Mouse (Mus musculus) gastrocnemius, adult 8-10 months (tissue): Measurements from ENCODE around the gene Nrf1. TPM values are rescaled to one million over a fixed set of nuclear protein-coding genes. Genes with fewer than 3 reads are reported as not detected.

Source experiments
- DNase-seq, 2 experiments: peaks; one replicate each; pipeline ENCODE4 v3.0.0; 2022; ENCODE audit warnings: low spot score in 2 of 2
- total RNA-seq, 4 experiments: library from RNA; stranded (reverse); gene quantifications; 2 replicates each; pipeline ENCODE4 v1.2.4; 2022

The Nrf1 gene
- total RNA-seq, 4 experiments from 2014 or later = 10.8 to 13.6 (median 11.7) TPM

- no peak for DNase-seq
These were observed 31.2 kb downstream of the Nrf1 start for GRCm38 (mm10) chr6:30078938-30079529.

- no peak for DNase-seq
These were observed 33.6 kb downstream of the Nrf1 start for GRCm38 (mm10) chr6:30081339-30081738.

DNA sequence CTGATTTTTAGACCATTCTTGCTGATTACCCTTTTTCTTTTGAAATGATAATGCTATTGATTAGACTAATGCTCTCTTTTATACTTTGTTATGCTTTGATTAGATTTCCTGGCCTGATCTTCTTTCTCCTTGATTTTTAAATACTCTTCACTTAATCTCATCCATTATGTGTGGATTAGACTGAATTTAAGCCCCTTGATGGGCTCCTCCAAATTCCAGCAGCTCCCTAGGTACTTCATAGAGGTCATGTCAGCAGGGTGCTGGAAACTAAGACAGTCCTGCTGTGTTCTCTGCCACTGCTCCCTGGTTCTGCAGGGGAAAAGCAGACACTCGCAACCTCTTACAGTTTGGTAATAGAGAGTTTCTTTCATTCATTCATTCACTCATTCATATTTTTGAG is 35.5 kb downstream of the Nrf1 start:
- no peak for DNase-seq

GRCm38 (mm10) chr6:30085351-30085750 is 37.6 kb downstream of the Nrf1 start:
- no peak for DNase-seq

DNA sequence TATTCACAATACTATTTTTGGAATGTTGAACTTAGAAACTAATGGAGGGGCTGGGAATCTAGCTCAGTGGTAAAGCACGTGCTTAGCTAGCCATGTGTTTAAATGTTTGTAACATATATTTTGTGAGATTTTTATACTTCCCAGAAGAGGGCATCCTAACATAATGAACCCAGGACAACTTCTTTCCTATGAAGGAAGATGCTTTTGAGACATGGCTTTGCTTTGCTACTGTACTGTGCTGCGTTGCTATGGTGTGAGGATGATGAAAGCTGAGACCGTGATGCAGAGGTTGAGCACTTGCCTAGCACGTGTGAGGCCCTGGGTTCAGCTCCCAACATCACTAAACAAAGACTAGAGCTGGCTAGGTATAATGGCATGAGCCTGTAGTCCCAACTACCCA is 43.4 kb downstream of the Nrf1 start:
- no peak for DNase-seq

GRCm38 (mm10) chr6:30092816-30093215 is 45.0 kb downstream of the Nrf1 start:
- DNase-seq = no peak

DNA sequence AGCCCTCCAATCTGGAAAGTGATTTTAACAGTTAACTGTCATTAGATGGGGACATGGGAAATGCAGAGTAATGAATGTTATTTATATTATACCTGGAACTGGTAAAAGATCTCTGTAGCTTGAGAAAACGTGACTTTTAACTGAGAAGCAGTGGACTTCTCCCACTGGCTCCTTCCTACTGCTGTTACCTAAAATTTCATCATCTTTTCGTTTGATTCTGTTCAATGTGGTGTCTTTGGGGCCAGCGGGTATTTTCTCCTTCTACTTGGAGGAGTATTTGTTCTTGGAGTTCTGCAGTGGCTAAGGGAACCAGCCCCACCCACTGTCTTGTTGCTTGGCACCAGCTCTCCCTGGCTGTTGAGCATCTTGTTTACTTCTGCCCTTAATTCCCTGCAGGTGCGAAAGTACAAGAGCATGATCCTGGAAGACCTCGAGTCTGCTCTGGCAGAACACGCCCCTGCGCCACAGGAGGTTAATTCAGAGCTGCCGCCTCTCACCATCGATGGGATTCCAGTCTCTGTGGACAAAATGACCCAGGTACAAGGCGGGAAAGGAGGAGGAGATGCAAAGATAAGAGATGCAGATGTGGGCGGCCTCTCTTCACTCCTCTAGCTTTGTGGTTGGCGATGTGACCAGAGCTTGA is 54.1 kb downstream of the Nrf1 start:
- DNase-seq = no peak

DNA sequence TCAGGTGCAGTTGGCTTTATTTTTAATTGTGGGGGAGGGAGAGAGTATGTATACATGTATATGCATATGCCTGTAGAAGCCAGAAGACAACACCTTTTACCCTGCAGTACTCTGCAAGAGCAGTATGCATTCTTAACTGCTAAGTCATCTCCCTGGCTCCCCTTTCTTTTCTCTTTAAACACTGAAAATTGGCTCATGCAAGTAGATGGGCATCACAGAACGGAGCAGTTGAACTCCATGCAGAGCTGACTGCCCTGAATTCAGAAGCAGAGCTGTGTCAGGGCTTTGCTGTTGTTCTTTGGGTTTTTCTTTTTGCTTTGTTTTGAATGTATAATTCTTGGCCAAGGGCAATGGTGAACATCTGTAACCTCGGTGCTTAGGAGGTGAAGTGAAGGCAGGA is 58.3 kb downstream of the Nrf1 start:
- no peak for DNase-seq

DNA sequence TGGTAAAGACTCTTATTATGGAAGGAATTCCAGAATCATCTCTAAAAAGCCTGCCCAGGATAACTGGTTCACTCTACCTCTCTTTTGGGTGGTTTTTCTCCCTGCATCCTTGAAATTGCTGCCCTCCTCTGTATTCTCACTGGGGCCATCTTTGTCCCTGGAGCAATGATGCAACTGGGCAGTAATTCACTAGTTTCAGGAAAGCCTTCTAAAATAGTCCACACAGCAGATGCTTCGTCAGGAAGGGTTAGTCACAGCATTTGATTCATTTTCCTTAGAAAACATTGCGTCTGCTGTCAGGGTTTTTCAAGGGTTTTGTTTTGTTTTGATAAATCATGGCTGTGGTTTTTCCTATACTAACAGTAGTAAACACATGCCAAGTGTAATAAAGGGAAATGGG is 59.7 kb downstream of the Nrf1 start:
- no peak for DNase-seq

- no peak for DNase-seq
These were observed 62.2 kb downstream of the Nrf1 start for GRCm38 (mm10) chr6:30109820-30110502.

- no peak for DNase-seq
These were observed 64.8 kb downstream of the Nrf1 start for GRCm38 (mm10) chr6:30112349-30113132.

DNA sequence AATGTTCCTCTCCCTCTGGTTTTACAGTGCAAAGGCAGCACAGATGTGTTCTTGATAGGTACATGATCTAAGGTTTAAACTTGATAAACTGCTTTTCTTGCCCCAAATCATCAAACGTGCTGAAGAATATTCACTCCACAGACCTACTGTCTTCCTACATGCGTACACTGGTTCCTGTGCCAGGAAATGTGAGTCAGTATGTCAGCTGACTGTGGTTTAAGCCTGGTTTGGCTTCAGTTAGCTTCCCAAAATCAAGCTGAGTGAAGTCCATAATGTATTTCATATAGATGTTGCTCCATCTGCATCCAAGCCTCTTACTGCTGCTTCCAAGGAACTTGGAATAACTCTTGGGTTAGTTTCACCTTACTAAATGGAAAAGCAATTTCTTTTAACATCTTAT is 66.3 kb downstream of the Nrf1 start:
- DNase-seq = no peak

DNA sequence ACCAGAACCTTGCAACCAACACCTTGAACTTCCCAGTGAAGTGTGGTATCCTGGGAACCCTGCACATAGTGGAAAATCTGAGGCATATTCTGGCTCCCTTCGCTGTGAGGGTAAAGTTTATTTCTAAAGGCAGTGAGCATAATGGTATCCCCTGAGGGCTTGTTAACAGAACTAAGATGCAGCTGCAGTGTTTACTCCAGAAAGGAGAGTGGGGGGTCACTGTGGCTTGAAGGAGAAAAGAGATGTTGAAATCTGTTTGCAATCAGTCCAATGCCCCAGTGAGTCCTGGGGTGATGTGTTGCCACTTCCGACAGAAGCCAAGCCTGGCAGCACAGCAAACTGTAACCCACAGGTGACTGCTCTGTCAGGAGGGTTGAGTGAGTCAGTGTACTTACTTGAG is 73.4 kb downstream of the Nrf1 start:
- no peak for DNase-seq

GRCm38 (mm10) chr6:30121600-30121999 is 73.8 kb downstream of the Nrf1 start:
- DNase-seq = no peak

GRCm38 (mm10) chr6:30123391-30123790 is 75.6 kb downstream of the Nrf1 start:
- DNase-seq = no peak

- no peak for DNase-seq
These were observed 78.3 kb downstream of the Nrf1 start for GRCm38 (mm10) chr6:30126060-30126459.

GRCm38 (mm10) chr6:30126766-30127165 is 79.0 kb downstream of the Nrf1 start:
- DNase-seq = no peak

DNA sequence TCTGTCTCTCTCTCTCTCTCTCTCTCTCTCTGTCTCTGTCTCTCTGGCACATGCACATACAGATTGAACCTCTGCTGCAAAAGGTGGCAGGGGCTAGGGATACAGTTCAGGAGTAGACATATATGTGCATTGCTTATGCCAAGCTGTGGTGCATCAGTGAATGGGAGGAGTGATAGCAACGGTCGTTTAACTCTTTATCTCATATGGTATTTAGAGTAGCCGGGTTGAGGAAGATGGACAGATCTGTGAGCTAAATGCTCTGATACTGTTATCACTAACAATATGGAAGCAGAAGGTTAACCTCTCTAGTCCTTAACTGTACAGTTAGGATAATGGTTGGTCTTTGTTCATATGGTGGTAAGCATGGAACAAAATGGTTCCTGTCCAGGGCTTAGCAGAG is 84.6 kb downstream of the Nrf1 start:
- DNase-seq = no peak

GRCm38 (mm10) chr6:30135590-30135989 is 87.8 kb downstream of the Nrf1 start:
- no peak for DNase-seq

GRCm38 (mm10) chr6:30137227-30137626 is 89.4 kb downstream of the Nrf1 start:
- DNase-seq = no peak

- no peak for DNase-seq
These were observed 91.7 kb downstream of the Nrf1 start for GRCm38 (mm10) chr6:30139329-30140045.
